Mouse (Mus musculus) monocyte, adult 2 months (primary cell): ENCODE measurements around the gene Sumo2.
A peak's percentile ranks its signal among the peaks of the same experiment; 100 is the strongest.
"Not testable (repeated sequence)": the region's sequence is repeated elsewhere in the genome, so short reads cannot be mapped to it uniquely, and the experiment has no call there.

Experiments used
- DNase-seq, 2 experiments: peaks; one replicate each; pipeline ENCODE4 v3.0.0; 2022; ENCODE audit warnings: low spot score in 2 of 2, low read depth in 1 of 2

The Sumo2 gene

DNA sequence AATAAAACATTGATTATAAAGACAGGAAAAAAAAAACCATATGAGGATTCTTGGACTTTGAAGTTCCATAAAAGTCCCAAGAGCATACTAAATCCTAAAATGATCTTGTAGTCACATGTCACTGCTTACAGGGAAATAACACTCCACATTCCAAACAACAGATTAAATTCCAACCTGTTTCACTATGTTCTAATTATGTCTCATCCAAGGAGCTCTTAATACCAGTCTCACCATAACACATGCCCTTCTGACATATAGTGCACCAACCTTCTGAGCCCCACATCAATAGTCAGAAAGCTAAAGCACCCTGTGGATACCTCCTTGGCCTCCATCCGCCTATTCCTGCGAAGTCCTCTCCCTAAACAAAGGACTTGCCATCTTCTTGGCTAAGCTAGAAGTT lies 15.9 kb downstream of the Sumo2 start:
- no peak for DNase-seq

DNA sequence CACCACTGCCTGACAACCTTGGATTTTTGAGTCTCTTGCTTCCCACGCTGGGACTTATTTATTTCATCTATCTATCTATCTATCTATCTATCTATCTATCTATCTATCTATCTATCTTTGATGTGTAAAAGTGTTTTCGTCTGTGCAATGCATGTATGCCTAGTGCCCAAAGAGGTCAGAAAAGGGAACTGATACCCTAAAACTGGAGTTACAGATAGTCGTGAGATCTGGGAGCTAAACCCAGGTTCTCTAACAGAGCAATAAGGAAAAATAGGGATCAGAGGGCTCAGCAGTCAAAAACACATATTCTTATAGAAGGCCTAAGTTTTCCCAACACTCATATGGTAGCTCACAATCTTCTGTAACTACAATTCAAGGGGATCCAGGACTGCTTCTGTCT lies 16.5 kb downstream of the Sumo2 start:
- DNase-seq, result no peak

DNA sequence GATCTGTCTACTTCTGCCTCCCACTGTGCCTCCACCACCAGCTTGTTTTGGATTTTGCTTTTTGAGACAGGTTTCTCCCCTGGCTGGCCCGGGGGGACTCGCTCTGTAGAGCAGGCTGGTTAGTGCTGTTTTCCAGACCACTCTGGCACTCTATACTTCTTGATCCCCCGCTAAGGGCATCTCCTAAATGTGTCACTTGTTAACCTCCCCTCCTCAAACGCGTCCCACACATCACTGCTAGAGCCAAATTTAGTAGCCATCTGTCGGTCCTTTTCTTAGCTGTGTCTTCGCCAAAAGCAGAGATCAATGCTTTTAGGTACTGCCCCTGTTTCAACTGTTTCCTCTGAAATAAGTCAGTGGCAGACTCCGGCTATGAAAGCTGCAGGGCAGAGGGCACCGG lies 17.4 kb downstream of the Sumo2 start:
- DNase-seq, result no peak

DNA sequence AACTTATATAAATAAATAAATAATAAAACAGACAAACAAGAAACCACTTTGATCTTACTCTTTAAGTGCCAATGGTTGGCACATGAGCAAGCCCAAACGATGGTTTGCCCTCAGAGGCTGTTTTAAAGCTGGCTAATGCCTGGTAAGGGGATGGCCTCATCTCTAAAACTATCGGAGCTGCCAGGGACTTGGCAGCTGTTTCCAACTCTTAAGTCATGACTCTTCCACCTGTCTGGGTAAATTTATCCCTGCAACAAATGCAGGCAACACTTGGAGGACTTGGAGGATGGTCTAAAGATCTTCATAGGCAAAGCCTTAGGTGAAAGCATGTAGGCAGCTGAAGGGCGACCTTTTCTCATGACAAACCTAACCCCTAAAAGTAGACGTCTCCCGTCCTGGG lies 19.1 kb downstream of the Sumo2 start:
- no peak for DNase-seq

DNA sequence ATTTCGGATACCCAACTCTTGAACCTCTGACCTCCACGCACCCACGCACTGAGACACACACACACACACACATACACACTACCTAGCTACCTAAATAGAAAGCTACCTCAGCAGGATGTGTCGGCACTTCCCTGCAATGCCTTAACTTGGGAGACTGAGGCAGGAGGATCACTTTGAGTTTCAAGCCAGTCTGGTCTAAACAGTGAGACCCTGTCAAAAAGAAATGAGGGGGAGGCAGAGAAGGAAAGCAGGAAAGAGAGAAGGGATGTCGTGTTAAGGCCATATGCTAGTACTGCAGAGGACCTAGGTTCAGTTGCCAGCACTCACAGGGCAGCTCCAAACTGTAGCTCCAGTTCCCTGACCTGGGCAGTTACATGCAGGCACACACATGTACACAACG lies 21.1 kb downstream of the Sumo2 start:
- no peak for DNase-seq

DNA sequence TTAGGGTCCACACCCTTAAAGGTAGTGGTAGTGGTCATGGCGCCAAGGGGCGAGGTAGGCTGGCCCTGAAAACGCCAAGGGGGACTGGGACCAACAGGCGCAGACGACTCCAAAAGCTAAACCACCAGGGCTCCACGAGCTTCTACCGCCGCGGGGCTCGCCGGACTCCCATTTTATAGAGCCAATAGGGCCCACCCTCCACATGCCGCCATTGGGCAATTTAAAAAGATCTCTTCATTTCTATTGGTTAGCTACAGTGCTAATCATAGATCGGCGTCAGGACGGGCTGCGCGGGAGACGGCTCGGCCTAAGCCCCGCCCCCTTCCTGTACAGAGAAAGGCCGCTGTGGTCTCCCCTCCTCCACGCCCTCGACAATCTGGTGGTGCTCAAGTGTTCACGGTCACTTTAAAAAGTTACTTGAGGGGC lies 21.8 kb downstream of the Sumo2 start, which contains the start of gene Jpt1:
Gene Jpt1, minus strand, starts transcription at position 150 of the 426 bp plus-strand sequence.
- DNase-seq, result peak; percentile 89 to 92

DNA sequence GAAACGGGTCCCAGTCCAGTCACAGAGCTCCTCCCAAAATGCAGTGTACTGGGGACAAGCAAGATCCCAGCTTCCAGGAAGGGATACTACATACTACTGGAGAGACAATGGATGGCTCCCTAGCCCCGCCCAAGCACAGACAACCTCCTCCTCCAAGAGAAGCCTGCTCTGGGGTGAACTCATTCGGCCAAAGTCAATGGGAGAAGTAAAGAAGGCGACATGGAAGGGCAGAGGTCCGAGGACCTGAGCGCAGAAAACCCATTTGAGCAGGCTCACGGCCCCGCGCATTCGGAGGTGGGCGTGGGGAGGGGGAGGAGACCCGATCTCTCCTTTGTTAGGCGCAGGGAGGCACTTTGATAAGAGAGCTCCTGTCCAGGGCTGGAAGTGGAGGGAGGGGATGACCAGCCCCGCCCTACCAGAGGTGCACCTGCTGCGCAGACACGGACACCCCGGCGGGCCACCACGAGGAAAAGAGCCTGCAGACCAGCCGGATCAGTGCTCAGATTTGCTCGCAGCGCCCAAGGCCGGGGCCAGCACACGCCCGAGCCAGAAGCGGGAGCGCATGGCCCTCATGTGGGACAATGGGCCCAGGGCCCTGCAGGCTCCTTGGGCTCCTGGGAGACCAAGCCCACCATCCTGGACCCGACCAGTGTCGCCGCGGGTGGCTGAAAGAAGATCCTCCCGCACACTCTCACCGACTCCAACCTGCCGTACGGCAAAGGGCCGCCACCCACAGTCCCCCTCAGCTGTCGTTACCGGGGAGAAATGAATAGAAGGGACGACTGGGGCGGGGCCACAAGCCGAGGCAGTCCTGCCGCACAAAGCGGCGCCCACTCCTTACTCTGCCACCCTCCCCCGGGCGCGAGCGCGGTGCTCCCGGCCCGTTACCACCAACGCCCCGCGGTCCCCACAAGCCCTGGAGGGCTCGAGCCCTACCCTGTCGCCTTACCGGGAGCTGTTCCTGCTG lies 22.5 kb downstream of the Sumo2 start:
- no peak for DNase-seq

DNA sequence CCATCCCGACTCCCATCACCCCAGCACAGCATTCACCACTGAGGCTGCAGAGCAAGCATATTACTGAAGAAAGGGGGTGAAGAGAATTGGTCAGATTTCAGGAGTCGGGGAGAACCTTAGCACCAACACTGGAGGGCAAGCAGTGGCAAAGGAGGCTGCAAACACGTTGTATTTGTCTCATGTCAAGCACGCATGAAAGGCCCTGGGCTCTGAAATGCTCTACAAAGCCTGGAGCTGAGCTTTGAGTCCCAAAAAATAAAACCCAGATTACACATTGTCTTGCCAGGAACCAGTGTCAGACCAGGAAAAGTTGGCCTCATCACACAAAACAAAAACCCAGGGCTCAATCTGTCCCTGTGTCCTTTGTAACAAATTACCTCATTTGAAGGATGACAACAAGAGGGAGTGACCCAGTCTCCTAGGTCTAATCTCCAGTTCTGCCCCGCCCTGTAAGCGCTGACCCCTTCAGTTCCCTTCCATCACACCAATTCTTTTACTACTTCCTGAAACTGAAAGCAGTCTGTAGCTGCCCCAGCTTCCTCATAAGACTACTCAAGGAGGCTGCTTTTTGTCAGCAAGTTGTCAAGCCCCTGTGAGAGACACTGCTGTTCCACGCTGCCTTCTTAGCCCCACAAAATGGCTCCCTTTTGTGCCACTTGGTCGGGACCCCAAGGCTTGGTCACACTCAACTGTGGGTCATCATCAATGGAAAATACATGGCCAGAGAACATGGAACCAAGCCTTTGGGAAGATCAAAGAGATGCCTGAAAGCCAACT lies 23.5 kb downstream of the Sumo2 start:
- peak; percentile 46 to 66 for DNase-seq

DNA sequence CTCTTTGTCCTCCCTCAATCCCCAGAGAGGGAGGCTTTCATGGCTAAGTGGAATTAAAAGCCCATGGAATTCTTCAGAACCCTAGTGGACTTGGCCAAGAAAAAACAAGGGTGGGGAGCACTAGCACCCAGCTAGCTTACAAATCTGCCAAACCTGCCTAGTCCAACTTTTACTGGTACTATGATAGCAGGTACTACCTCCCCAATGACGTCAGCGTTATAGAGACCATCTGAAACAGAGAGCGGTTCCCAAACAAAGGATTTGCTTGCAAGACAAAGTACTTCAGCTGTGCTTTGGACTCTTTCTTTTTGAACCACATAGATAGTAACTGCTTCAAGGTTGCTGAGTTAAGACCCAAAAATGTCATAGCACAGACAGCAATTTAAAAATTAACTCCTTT lies 24.1 kb downstream of the Sumo2 start:
- no peak for DNase-seq

DNA sequence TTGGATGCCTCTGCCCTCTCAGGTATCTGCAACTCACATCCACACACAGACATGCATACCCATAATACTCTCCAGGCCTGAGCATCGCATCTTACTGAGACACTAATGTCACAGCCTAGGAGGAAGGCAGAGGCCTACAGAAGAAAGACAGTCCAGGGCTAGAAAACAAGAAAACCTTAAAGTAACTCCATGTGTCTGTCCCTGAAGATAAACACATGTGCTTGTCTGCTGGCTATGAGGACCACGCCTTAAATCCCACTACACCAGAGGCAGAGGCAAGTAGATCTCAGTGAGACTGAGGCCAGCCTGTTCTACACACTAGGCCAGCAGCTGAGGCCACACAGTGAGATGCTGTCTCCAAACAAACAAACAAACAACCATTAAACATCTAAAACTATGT lies 25.0 kb downstream of the Sumo2 start:
- DNase-seq, result no peak

DNA sequence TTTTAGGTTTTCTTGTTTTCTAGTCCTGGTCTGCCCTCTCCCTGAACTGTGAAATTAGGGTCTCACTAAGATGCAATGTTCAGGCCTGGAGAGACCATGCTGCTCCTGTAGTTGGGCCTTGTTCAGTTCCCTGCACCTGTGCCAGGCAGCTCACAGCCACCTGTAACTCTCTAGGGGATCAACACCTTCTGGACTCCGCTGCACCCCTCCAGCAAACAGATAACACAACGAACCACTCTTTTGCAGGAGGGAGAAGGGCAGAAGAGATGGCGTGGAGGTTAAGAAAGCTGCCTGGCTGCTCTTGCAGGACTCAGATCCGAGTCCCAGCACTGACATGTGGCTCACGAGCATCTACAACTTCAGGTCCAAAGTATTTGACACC lies 25.6 kb downstream of the Sumo2 start:
- DNase-seq, result no peak

DNA sequence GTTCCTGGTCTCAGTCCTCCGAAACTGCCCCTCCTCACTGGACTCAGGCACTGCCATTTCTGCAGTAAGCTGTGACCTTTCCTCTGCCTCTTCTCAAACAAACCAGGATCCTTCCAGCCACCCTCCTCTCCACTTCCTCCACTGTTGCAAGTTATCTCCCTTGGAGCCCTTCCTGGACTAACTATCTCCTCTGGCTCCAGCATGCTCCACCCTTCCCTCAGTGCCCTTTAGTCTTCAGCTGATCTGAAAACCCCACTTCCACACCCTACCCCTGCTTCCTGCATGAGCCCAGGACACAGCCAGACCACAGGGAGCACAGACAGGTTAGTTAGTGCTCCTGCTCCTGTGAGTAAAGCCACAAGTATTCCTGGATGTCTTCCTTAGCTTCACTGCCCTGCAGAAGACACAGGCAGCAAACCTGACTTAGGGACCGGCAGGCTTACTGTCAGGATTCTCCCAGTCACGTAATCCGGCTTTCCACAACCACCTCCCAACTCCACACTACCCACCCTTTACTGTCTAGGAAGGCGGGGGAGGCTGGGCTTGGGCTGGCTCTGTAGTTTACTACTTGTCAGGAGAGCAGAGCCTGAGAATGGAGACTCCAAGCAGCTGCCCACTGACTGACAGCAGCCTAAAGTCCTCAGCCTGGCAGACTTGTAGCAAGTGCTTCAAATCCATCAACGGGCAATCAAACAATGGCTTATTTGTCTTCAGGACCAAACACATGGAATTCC lies 26.1 kb downstream of the Sumo2 start:
- DNase-seq, result no peak

DNA sequence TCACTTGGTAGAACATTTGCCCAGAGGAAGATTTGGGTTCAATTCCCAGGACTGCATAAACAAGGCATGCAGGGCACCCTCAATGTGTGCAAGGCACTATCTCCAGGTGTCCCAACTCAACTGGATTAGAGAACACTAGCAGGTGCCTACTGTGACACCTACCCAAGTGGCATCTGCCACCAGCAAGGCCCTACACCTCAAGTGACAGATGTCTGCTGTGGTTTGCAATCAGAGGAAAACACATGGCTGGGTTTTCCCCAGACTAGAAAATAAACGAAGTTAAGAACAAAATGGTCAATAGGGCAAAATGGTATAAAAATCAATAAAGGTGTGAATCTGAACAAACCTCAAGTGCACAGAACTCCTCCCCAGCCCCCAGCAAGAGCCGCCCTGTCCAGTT lies 28.0 kb downstream of the Sumo2 start:
- no peak for DNase-seq

DNA sequence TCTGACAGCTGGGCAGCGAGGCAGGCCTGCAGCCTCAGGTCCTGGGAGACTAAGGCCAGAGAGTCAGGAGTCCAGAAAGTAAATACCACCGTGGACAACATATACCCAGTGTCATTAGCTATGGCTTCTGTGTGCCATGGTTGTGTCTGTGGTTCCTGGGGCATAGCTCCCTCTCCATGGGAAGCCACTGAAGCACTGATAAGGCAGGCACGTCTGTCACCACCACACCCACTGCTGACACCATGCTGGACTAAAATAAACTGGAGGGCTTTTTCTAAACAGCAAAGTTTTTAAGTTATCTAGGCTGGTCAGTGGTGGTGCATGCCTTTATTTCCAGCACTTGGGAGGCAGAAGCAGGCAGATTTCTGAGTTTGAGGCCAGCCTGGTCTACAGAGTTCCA lies 29.5 kb downstream of the Sumo2 start:
- no peak for DNase-seq

DNA sequence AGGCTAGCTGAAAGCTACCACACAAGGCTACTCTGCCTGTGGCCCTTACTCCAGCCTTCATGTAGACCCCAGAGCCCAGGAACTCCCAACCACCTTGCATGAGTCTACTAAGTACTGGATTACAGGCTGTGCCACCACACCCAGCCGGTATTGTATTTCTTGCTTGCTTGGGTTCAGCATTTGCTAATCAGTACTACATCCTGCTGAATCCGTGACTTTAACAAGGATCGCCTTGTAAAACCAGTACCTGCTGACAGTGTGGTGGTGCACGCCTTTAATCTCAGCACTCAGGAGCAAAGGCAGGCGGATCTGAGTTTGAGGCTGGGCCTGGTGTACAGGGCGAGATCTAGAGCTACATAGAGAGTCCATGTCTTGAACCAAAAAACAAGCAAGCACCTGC lies 33.4 kb downstream of the Sumo2 start:
- DNase-seq, result no peak

DNA sequence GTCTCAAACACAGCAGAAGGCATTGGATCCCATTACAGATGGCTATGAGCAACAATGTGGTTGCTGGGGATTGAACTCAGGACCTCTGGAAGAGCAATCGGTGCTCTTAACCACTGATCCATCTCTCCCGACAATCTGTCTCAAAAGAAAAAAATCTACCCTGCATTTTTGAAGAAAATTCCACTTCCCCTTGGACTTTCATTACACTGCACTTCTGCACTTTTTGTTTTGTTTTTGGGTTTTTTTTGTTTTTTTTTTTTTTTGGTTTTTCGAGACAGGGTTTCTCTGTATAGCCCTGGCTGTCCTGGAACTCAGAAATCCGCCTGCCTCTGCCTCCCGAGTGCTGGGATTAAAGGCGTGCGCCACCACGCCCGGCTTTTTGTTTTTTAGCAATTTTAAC lies 39.5 kb downstream of the Sumo2 start:
- DNase-seq, result not testable (repeated sequence)

DNA sequence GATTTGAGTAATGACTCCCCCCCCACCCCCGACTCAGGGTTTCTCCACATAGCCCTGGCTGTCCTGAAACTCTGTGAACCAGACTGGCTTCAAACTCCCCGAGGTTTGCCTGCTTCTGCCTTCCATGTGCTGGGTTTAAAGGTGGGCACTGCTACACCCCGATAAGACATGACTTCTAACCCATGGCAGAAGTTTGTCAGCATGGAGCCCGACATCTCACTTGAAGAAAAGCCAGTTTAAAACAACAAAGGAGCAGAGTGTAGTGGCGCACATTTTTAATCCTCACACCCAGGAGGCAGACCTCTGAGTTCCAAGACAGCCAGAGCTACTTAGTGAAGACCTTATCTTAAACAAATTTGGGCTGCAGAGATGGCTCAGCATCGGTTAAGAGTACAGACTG lies 43.7 kb downstream of the Sumo2 start:
- no peak for DNase-seq

DNA sequence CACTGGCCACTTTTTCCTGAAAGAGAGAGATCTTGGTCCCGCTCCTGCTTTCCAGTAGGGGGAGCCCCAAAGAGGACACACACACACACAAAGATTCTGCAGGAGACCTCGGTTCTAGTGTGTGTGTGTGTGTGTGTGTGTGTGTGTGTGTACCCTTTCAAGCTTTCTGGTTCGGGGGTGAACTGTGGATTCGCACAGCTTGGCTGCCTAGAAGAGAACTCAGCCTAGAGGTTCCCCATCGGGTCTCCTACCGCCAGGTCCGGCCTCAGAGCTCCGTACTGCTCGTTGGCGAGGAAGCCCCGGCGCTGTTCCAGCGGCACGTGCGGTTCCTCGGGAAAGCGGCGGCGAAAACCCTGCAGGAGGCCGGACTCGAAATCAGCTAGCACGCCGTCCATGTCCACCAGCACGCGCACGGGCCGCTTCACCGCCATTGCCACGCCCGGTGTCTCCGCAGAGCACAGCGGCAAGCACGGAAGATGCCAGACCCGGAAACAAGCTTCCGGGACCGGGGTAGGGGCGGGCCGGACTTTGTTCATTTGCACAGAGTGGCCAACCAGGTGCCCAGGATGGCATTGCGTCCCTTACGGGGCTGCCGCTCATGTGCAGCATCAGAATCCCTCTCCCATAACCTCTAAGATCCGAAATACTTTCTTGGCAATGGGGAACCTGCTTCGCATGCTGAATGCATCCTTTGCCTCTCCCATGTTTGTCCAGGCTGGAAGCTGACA lies 44.6 kb downstream of the Sumo2 start, which contains the start of gene Nt5c:
Gene Nt5c, minus strand, starts transcription at position 507 of the 728 bp plus-strand sequence.
- peak; percentile 20 to 62 for DNase-seq

DNA sequence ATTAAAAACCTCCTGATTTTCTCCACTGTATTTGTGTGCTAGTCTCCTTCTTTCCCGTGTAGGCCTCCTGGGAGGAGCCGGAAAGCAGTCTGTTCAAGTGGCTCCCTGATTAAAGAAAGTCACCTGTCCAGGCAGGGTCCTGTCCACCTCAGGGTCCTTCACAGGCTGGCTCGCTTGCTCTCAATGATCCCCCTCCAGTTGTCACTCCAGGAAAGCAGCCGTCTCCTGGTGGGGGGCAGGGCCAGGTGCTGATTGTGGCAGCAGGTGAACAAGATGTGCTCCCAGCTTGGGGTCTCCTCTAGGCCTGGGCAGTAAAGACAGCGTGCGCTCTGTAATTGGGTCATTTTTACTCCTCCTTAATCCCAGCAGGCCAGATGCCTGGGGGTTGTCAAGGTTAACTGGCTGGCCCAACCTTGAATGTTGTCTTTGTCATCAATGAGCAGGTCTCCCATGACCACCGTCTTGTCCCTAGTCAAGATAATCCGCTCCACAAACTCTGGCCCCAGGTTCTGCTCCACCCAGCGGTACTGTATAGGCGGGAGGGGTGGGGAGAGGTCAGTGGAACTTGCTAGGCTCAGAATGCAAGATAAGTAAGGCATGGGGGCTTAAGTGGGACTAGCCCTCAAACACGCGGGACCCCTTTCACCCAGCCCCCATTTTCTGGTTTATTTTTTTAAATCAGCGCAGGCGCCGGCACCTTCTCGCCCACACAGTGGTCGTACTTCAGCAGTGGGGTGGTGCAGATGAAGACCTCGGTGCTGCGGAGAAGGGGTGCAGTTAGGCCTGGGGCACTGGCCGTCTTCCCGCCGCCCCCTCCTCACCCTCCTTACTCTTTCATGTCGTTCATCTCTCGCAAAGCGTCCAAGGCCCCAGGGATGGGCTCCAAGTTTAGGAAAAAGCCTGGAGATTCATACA lies 45.4 kb downstream of the Sumo2 start:
- no peak for DNase-seq
